ENCODE assay signal across 9 mouse cellular contexts in the genomic region with DNA sequence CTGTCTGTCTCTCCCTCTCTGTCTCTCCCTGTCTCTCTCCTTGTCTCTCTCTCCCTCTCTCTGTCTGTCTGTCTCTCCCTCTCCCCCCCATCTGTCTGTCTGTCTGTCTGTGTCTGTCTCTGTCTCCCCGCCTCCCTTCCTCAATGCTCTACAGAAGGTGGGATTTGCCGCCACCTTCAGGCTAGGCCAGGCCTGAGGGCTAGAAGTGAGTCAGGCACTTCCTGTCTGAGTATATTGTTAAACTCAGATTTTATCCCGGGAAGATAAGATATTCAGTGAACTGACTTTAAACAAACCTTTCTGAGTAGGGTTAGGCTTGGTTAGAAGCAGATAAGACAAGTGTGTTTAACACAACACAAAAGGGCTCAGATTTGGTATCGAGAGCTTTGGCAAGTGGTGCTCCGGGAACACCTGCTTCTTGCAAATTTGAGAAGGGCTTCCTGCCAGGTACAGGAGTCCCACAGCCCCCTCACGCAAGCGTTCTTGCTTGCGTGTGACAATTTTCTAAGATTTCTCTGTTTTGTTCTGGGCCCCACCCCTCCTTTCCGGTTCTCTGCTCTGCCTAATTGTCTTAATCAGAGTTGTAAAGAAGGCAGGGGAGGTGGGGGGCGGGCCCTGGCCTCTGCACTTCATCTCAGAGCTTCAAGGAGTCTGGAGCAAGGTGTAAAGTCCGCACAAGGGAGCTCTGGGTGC. TPM values are rescaled to one million over a fixed set of nuclear protein-coding genes. Genes with fewer than 3 reads are reported as not detected.
DNase-seq lines count a peak whose midpoint lies in the region; ATAC-seq lines count a peak whose summit lies in the region.
"Had no signal": no experiment of that assay in that cellular context is flagged by ENCODE, and none has a peak within 500 bp of the region (broad histone marks: within the 10 kb centered on the region; RNA-seq: fewer than 3 reads in every experiment).

No protein-coding gene starts in this region.

- no peak overlapping the region for H3K27ac ChIP-seq in heart, embryonic 11.5 days (ENCODE audit: low read depth, low read length)
- no peak overlapping the region for H3K27ac ChIP-seq in heart, embryonic 12.5 days (ENCODE audit: poor library complexity, severe bottlenecking)
- 0 out of 2 replicates have a peak overlapping the region, but pooled peaks have one; percentile 19 for H3K27ac ChIP-seq in kidney, embryonic 15.5 days
- H3K27ac ChIP-seq in midbrain, embryonic 14.5 days (replicated peaks; ENCODE audit: low read depth, low read length) = no peak overlapping the region
- H3K27ac ChIP-seq: macrophage had no signal

- peaks cover 3% of the 10 kb centered on the region; the same call in 1 of the 2 replicates for H3K27me3 ChIP-seq in heart, embryonic 11.5 days (ENCODE audit: control insufficient read depth, insufficient read depth, low read length)
- H3K27me3 ChIP-seq in heart, embryonic 12.5 days (replicated peaks) = peaks cover 36% of the 10 kb centered on the region
- H3K27me3 ChIP-seq in kidney, embryonic 15.5 days = 0 out of 2 replicates have a peak, but pooled peaks cover 13% of the 10 kb centered on the region
- H3K27me3 ChIP-seq in midbrain, embryonic 14.5 days (ENCODE audit: control insufficient read depth, insufficient read depth, low read length) = no peaks in the 10 kb centered on the region

- H3K4me1 ChIP-seq in heart, embryonic 11.5 days (ENCODE audit: control insufficient read depth, insufficient read depth, low read length) = no peaks in the 10 kb centered on the region
- peaks cover 12% of the 10 kb centered on the region for H3K4me1 ChIP-seq in heart, embryonic 12.5 days (replicated peaks)
- peaks cover 29% of the 10 kb centered on the region for H3K4me1 ChIP-seq in kidney, embryonic 15.5 days
- H3K4me1 ChIP-seq in midbrain, embryonic 14.5 days (ENCODE audit: control insufficient read depth, insufficient read depth, low read length) = no peaks in the 10 kb centered on the region

- no peaks in the 10 kb centered on the region for H3K36me3 ChIP-seq in heart, embryonic 11.5 days (ENCODE audit: control insufficient read depth, insufficient read depth, low read length)
- no peaks in the 10 kb centered on the region for H3K36me3 ChIP-seq in heart, embryonic 12.5 days
- no peaks in the 10 kb centered on the region for H3K36me3 ChIP-seq in kidney, embryonic 15.5 days
- no peaks in the 10 kb centered on the region for H3K36me3 ChIP-seq in midbrain, embryonic 14.5 days (ENCODE audit: control insufficient read depth, insufficient read depth, low read length)

- H3K4me2 ChIP-seq in heart, embryonic 11.5 days = peak overlapping the region; percentile 52
- peak overlapping the region; percentile 53 for H3K4me2 ChIP-seq in heart, embryonic 12.5 days
- peak overlapping the region; percentile 51 for H3K4me2 ChIP-seq in kidney, embryonic 15.5 days
- H3K4me2 ChIP-seq in midbrain, embryonic 14.5 days (ENCODE audit: low read length) = no peak overlapping the region; the same call in 1 of the 2 replicates

- WGBS in heart, embryonic 11.5 days (ENCODE audit: insufficient replicate concordance) = 8% methylated on average over 11 of the region's 11 CpGs
- 12% methylated on average over 11 of the region's 11 CpGs for WGBS in heart, embryonic 12.5 days
- WGBS in kidney, embryonic 15.5 days = 10% methylated on average over 11 of the region's 11 CpGs
- WGBS in midbrain, embryonic 14.5 days = 12% methylated on average over 11 of the region's 11 CpGs

- 0 out of 2 replicates have a peak overlapping the region, but pooled peaks have one; percentile 3 for H3K4me3 ChIP-seq in heart, embryonic 11.5 days (ENCODE audit: low read depth, low read length)
- 0 out of 2 replicates have a peak overlapping the region, but pooled peaks have one; percentile 5 for H3K4me3 ChIP-seq in heart, embryonic 12.5 days
- H3K4me3 ChIP-seq in kidney, embryonic 15.5 days (replicated peaks) = 0 out of 2 replicates have a peak overlapping the region, but pooled peaks have one; percentile 2
- H3K4me3 ChIP-seq in midbrain, embryonic 14.5 days (replicated peaks; ENCODE audit: low read depth, low read length) = no peak overlapping the region

- no peaks in the 10 kb centered on the region for H3K9me3 ChIP-seq in heart, embryonic 11.5 days (replicated peaks; ENCODE audit: control insufficient read depth, low read length)
- no peaks in the 10 kb centered on the region for H3K9me3 ChIP-seq in heart, embryonic 12.5 days (replicated peaks)
- no peaks in the 10 kb centered on the region for H3K9me3 ChIP-seq in kidney, embryonic 15.5 days (replicated peaks)
- H3K9me3 ChIP-seq in midbrain, embryonic 14.5 days (ENCODE audit: control insufficient read depth, low read length) = no peaks in the 10 kb centered on the region

- ATAC-seq in heart, embryonic 11.5 days (replicated peaks; ENCODE audit: insufficient number of reproducible peaks, low FRiP score, low TSS enrichment) = no peak
- no peak for ATAC-seq in heart, embryonic 12.5 days (ENCODE audit: insufficient number of reproducible peaks, low FRiP score)
- 0 out of 2 replicates have a peak, but pooled peaks have one; percentile 46 for ATAC-seq in kidney, embryonic 15.5 days (replicated peaks; ENCODE audit: low FRiP score)
- no peak for ATAC-seq in midbrain, embryonic 14.5 days (ENCODE audit: low FRiP score, low TSS enrichment)

- H3K9ac ChIP-seq in heart, embryonic 11.5 days (ENCODE audit: low read depth, low read length) = no peak overlapping the region
- H3K9ac ChIP-seq in heart, embryonic 12.5 days = no peak overlapping the region
- no peak overlapping the region for H3K9ac ChIP-seq in kidney, embryonic 15.5 days
- H3K9ac ChIP-seq in midbrain, embryonic 14.5 days (replicated peaks; ENCODE audit: low read length) = no peak overlapping the region; the same call in 1 of the 2 replicates

- DNase-seq in heart, adult 9 months (ENCODE audit: low spot score in 2 of 2) = no peak
- peak; percentile 66 for DNase-seq in ZHBTc4 (ENCODE audit: low read depth, low spot score)
- peak; percentile 67 for DNase-seq in midbrain, embryonic 14.5 days
- DNase-seq in thymus, postnatal 14 days = peak; percentile 83
- no peak for DNase-seq in left cerebral cortex, adult 9 months (ENCODE audit: low spot score in 2 of 2)

RNA-seq across cellular contexts. Expression of a gene that starts 6.6 kb away (rescaled TPM):
- 1.9 and 2.0 TPM in 2 replicates for polyA plus RNA-seq in heart, embryonic 11.5 days (2014; fragmentation: Nextera tagmentation; extraction: Ambion mirVana)
- polyA plus RNA-seq in heart, embryonic 12.5 days (2016; fragmentation: Nextera tagmentation; extraction: Ambion mirVana) = 1.1 and 1.2 TPM in 2 replicates
- polyA plus RNA-seq in kidney, embryonic 15.5 days (2015; fragmentation: Nextera tagmentation; extraction: Ambion mirVana) = 9.6 and 9.9 TPM in 2 replicates
- polyA plus RNA-seq in midbrain, embryonic 14.5 days (2014; fragmentation: Nextera tagmentation; extraction: Ambion mirVana) = 24.2 and 32.3 TPM in 2 replicates

RNA-seq across cellular contexts. Expression of a gene that starts 25.8 kb away (rescaled TPM):
- polyA plus RNA-seq in heart, embryonic 11.5 days (2014; fragmentation: Nextera tagmentation; extraction: Ambion mirVana) = 0.11 and 0.17 TPM in 2 replicates
- 0.14 and 0.39 TPM in 2 replicates for polyA plus RNA-seq in heart, embryonic 12.5 days (2016; fragmentation: Nextera tagmentation; extraction: Ambion mirVana)
- 1.0 and 2.4 TPM in 2 replicates for polyA plus RNA-seq in kidney, embryonic 15.5 days (2015; fragmentation: Nextera tagmentation; extraction: Ambion mirVana)
- polyA plus RNA-seq in midbrain, embryonic 14.5 days (2014; fragmentation: Nextera tagmentation; extraction: Ambion mirVana) = 0.14 TPM in 1 of 2 replicates, not detected in the other

Comparison
In these comparisons a context has a peak if more than half of its experiments do, and no peak if none do; other contexts are left out.
1. DNase-seq: peak in ZHBTc4 (single experiment), midbrain, embryonic 14.5 days (single experiment) and thymus, postnatal 14 days (single experiment); none in heart, adult 9 months (0 of 2) and left cerebral cortex, adult 9 months (0 of 2).